Mouse (Mus musculus): Measurements from ENCODE around the gene Fbxw19. TPM values are rescaled to one million over a fixed set of nuclear protein-coding genes. Genes with fewer than 3 reads are reported as not detected.
"Not testable (repeated sequence)": the region's sequence is repeated elsewhere in the genome, so short reads cannot be mapped to it uniquely, and the experiment has no call there.

Fbxw19 gene
- not detected for total RNA-seq (2021)
- long read RNA-seq, experiment 1: 0 reads
- long read RNA-seq, experiment 2: 0 reads

DNA sequence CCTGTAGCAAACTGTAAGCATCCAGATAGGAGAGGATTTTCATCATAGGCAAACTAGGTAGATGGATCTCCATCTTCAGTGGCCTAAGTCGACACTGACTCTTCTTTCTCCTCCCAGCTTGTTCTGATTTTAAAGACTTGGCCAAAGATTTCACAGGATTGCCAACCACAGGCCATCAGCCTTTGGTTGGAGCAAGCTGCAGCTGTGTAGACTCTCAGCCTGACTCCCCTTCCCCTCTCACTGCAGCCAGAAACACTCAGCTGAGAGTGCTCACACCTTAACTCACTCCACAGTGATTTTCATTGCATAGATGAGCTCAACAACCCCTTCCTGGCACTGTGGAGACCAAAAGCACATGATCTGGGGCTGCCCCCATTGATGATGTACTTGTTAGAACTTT is at the start of gene Fbxw19:
Gene Fbxw19, minus strand, starts transcription at position 101 of the 400 bp plus-strand sequence.
- not testable (repeated sequence) for DNase-seq (ENCODE audit: low spot score in 2 of 2)

GRCm38 (mm10) chr9:109523385-109524064 is 27.9 kb upstream of the Fbxw19 start:
- DNase-seq (ENCODE audit: low spot score in 2 of 2): no peak

- no peak for DNase-seq (ENCODE audit: low spot score in 2 of 2)
These were observed 46.6 kb downstream of the Fbxw19 start, which contains the start of gene Fbxw16 for GRCm38 (mm10) chr9:109449040-109449439. Fbxw16 (minus strand) TSS chr9:109449140.

- DNase-seq (ENCODE audit: low spot score in 2 of 2): no peak
These were observed 62.7 kb downstream of the Fbxw19 start for GRCm38 (mm10) chr9:109432956-109433355.

Other genes starting within 250 kb of the Fbxw19 start
- not detected for gene Fbxw14, start 208.2 kb downstream of the Fbxw19 start, total RNA-seq (2021)
- gene Fbxw28, start 156.2 kb downstream of the Fbxw19 start, total RNA-seq (2021): not detected
- not detected for gene Fbxw22, start 91.6 kb downstream of the Fbxw19 start, total RNA-seq (2021)
- gene Fbxw16, start 46.7 kb downstream of the Fbxw19 start, total RNA-seq (2021): not detected
- not detected for gene Fbxw15, start 72.4 kb upstream of the Fbxw19 start, total RNA-seq (2021)
- not detected for gene Fbxw24, start 130.2 kb upstream of the Fbxw19 start, total RNA-seq (2021)
- gene Fbxw25, start 168.8 kb upstream of the Fbxw19 start, total RNA-seq (2021): not detected
- not detected for gene Fbxw18, start 206.8 kb upstream of the Fbxw19 start, total RNA-seq (2021)